Mouse (Mus musculus): ENCODE measurements around the gene Peak1. TPM values are rescaled to one million over a fixed set of nuclear protein-coding genes. Genes with fewer than 3 reads are reported as not detected.
A peak's percentile ranks its signal among the peaks of the same experiment; 100 is the strongest.

Gene Peak1
- polyA plus RNA-seq, 1 experiment from 2014 or later, result 17.5 TPM

- Histone ChIP-seq H3K4me1 (peaks cover 15% of the 10 kb centered on the region), H3K9ac (no peak overlapping the region), H3K27me3 (no peaks in the 10 kb centered on the region), H3K36me3 (peaks cover 31% of the 10 kb centered on the region), H3K9me3 (replicated peaks) (no peaks in the 10 kb centered on the region), H3K27ac (no peak overlapping the region), H3K4me3 (replicated peaks) (no peak overlapping the region), H3K4me2 (no peak overlapping the region)
- ATAC-seq (replicated peaks; ENCODE audit: low FRiP score), result no peak
- WGBS, result 89% methylated on average over 4 of the region's 4 CpGs
Measured at GRCm38 (mm10) chr9:56204316-56204715, 213.6 kb downstream of the Peak1 start.

- Histone ChIP-seq H3K36me3 (peaks cover 14% of the 10 kb centered on the region), H3K4me1 (peaks cover 15% of the 10 kb centered on the region), H3K9me3 (replicated peaks) (no peaks in the 10 kb centered on the region), H3K9ac (no peak overlapping the region), H3K4me2 (peak overlapping the region; percentile 41), H3K27me3 (no peaks in the 10 kb centered on the region), H3K27ac (no peak overlapping the region), H3K4me3 (replicated peaks) (no peak overlapping the region)
- 23% methylated on average over 14 of the region's 14 CpGs for WGBS
- peak; percentile 77 for ATAC-seq (replicated peaks; ENCODE audit: low FRiP score)
Measured at GRCm38 (mm10) chr9:56200645-56201314, 217.1 kb downstream of the Peak1 start.

- Histone ChIP-seq H3K27me3 (no peaks in the 10 kb centered on the region), H3K4me2 (no peak overlapping the region), H3K36me3 (peaks cover 11% of the 10 kb centered on the region; the same call in 1 of the 2 replicates), H3K9me3 (replicated peaks) (no peaks in the 10 kb centered on the region), H3K9ac (no peak overlapping the region), H3K4me1 (peaks cover 21% of the 10 kb centered on the region), H3K27ac (no peak overlapping the region), H3K4me3 (replicated peaks) (no peak overlapping the region)
- WGBS, result 56% methylated on average over 2 of the region's 2 CpGs
- peak; percentile 52; the same call in 1 of the 2 replicates for ATAC-seq (replicated peaks; ENCODE audit: low FRiP score)
Measured at GRCm38 (mm10) chr9:56200200-56200599, 217.7 kb downstream of the Peak1 start.

GRCm38 (mm10) chr9:56196921-56197320 lies 220.9 kb downstream of the Peak1 start:
- H3K27me3 ChIP-seq, result peaks cover 11% of the 10 kb centered on the region; the same call in 1 of the 2 replicates
- no peak overlapping the region for H3K27ac ChIP-seq
- no peak overlapping the region for H3K4me2 ChIP-seq
- H3K4me1 ChIP-seq, result peaks cover 35% of the 10 kb centered on the region
- no peak overlapping the region for H3K4me3 ChIP-seq (replicated peaks)
- H3K9me3 ChIP-seq (replicated peaks), result no peaks in the 10 kb centered on the region
- no peak overlapping the region for H3K9ac ChIP-seq
- WGBS, result 81% methylated on average over 4 of the region's 4 CpGs
- H3K36me3 ChIP-seq, result no peaks in the 10 kb centered on the region
- ATAC-seq (replicated peaks; ENCODE audit: low FRiP score), result no peak

GRCm38 (mm10) chr9:56195193-56195592 lies 222.7 kb downstream of the Peak1 start:
- Histone ChIP-seq H3K9ac (no peak overlapping the region), H3K4me1 (peaks cover 35% of the 10 kb centered on the region), H3K27ac (no peak overlapping the region), H3K4me3 (replicated peaks) (no peak overlapping the region), H3K36me3 (no peaks in the 10 kb centered on the region), H3K9me3 (replicated peaks) (no peaks in the 10 kb centered on the region), H3K27me3 (peaks cover 11% of the 10 kb centered on the region; the same call in 1 of the 2 replicates), H3K4me2 (no peak overlapping the region)
- WGBS, result 32% methylated on average over 3 of the region's 3 CpGs
- ATAC-seq (replicated peaks; ENCODE audit: low FRiP score), result no peak

- peaks cover 11% of the 10 kb centered on the region; the same call in 1 of the 2 replicates for H3K27me3 ChIP-seq
- H3K4me2 ChIP-seq, result no peak overlapping the region
- ATAC-seq (replicated peaks; ENCODE audit: low FRiP score), result peak; percentile 68
- no peak overlapping the region for H3K4me3 ChIP-seq (replicated peaks)
- H3K27ac ChIP-seq, result 0 out of 2 replicates have a peak overlapping the region, but pooled peaks have one; percentile 18
- 24% methylated on average over 11 of the region's 11 CpGs for WGBS
- H3K9ac ChIP-seq, result no peak overlapping the region
- H3K9me3 ChIP-seq (replicated peaks), result no peaks in the 10 kb centered on the region
- H3K4me1 ChIP-seq, result peaks cover 32% of the 10 kb centered on the region
- no peaks in the 10 kb centered on the region for H3K36me3 ChIP-seq
Measured at GRCm38 (mm10) chr9:56191498-56192455, 226.1 kb downstream of the Peak1 start.

- Histone ChIP-seq H3K36me3 (no peaks in the 10 kb centered on the region), H3K9me3 (replicated peaks) (no peaks in the 10 kb centered on the region), H3K9ac (no peak overlapping the region), H3K4me1 (0 out of 2 replicates have a peak, but pooled peaks cover 6% of the 10 kb centered on the region), H3K27me3 (no peaks in the 10 kb centered on the region), H3K4me2 (no peak overlapping the region), H3K4me3 (replicated peaks) (no peak overlapping the region), H3K27ac (no peak overlapping the region)
- WGBS, result 50% methylated on average over 8 of the region's 8 CpGs
- ATAC-seq (replicated peaks; ENCODE audit: low FRiP score), result no peak
Measured at GRCm38 (mm10) chr9:56180118-56180781, 237.6 kb downstream of the Peak1 start.

GRCm38 (mm10) chr9:56179416-56180117 lies 238.3 kb downstream of the Peak1 start:
- no peaks in the 10 kb centered on the region for H3K9me3 ChIP-seq (replicated peaks)

GRCm38 (mm10) chr9:56177354-56177753 lies 240.5 kb downstream of the Peak1 start:
- Histone ChIP-seq H3K9ac (no peak overlapping the region), H3K4me2 (no peak overlapping the region), H3K27me3 (no peaks in the 10 kb centered on the region), H3K9me3 (replicated peaks) (no peaks in the 10 kb centered on the region), H3K4me3 (replicated peaks) (no peak overlapping the region), H3K4me1 (0 out of 2 replicates have a peak, but pooled peaks cover 6% of the 10 kb centered on the region), H3K27ac (no peak overlapping the region), H3K36me3 (no peaks in the 10 kb centered on the region)
- no peak for ATAC-seq (replicated peaks; ENCODE audit: low FRiP score)
- 74% methylated on average over 4 of the region's 4 CpGs for WGBS

More at GRCm38 (mm10) chr9:56179416-56180117, 238.3 kb downstream of the Peak1 start:
- H3K4me2 ChIP-seq, result no peak overlapping the region
- H3K27ac ChIP-seq, result no peak overlapping the region
- WGBS, result 69% methylated on average over 6 of the region's 6 CpGs
- H3K4me3 ChIP-seq (replicated peaks), result no peak overlapping the region
- no peaks in the 10 kb centered on the region for H3K27me3 ChIP-seq
- no peak overlapping the region for H3K9ac ChIP-seq
- ATAC-seq (replicated peaks; ENCODE audit: low FRiP score), result no peak
- 0 out of 2 replicates have a peak, but pooled peaks cover 6% of the 10 kb centered on the region for H3K4me1 ChIP-seq
- no peaks in the 10 kb centered on the region for H3K36me3 ChIP-seq

- Histone ChIP-seq H3K27ac (no peak overlapping the region), H3K27me3 (no peaks in the 10 kb centered on the region), H3K9me3 (replicated peaks) (no peaks in the 10 kb centered on the region), H3K4me3 (replicated peaks) (no peak overlapping the region), H3K4me1 (0 out of 2 replicates have a peak, but pooled peaks cover 6% of the 10 kb centered on the region), H3K9ac (no peak overlapping the region), H3K36me3 (no peaks in the 10 kb centered on the region), H3K4me2 (no peak overlapping the region)
- no peak for ATAC-seq (replicated peaks; ENCODE audit: low FRiP score)
- WGBS, result 83% methylated on average over 3 of the region's 3 CpGs
Measured at GRCm38 (mm10) chr9:56175316-56175715, 242.6 kb downstream of the Peak1 start.

- Histone ChIP-seq H3K27me3 (no peaks in the 10 kb centered on the region), H3K4me3 (replicated peaks) (no peak overlapping the region), H3K4me1 (no peaks in the 10 kb centered on the region), H3K9ac (no peak overlapping the region), H3K27ac (no peak overlapping the region), H3K36me3 (no peaks in the 10 kb centered on the region), H3K9me3 (replicated peaks) (no peaks in the 10 kb centered on the region), H3K4me2 (no peak overlapping the region)
- ATAC-seq (replicated peaks; ENCODE audit: low FRiP score), result no peak
- 78% methylated on average over 6 of the region's 6 CpGs for WGBS
Measured at GRCm38 (mm10) chr9:56167690-56168089, 250.2 kb downstream of the Peak1 start.
